Mouse (Mus musculus) testis, adult 2 months (tissue): ENCODE data around the gene Cd59b.

ENCODE experiments used
- CTCF ChIP-seq: fragments of 200-500 bp; IDR thresholded peaks from 2 replicates; pipeline ENCODE4 v1.5.1; 2012; ENCODE audit warnings: low read depth, mild to moderate bottlenecking, inconsistent platforms, low read length, moderate library complexity; ENCODE audit not compliant: control insufficient read depth, insufficient read depth, insufficient replicate concordance
- POLR2A ChIP-seq: fragments of 200-500 bp; IDR thresholded peaks from 2 replicates; pipeline ENCODE4 v1.6.1; 2012; ENCODE audit warnings: low read depth, mild to moderate bottlenecking, inconsistent platforms, low read length, moderate library complexity; ENCODE audit not compliant: control insufficient read depth

DNA sequence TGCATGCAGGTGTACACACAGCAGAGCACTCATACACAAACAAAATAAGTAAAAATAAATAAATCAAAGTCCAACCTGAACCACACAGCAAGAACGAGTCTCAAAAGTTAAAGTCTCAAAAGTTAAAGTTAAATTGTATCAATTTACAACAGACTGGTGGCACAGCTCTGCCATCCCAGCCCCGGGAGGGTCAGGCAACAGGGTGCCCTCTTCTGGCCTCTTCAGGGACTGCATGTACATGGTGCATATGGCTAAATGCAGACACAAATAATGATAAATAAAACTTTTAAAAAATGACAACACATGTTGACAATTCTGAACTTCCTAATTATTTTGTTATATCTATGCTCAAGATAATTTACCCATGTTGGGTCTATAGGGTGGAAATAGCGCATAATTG lies 61.3 kb downstream of the Cd59b start:
- TF ChIP-seq CTCF (peak; percentile 67; the same call in 1 of the 2 replicates), POLR2A (no peak)
